Mouse (Mus musculus) kidney, postnatal 36 days (tissue): ENCODE data around the gene Evl.
"Not testable (repeated sequence)": the region's sequence is repeated elsewhere in the genome, so short reads cannot be mapped to it uniquely, and the experiment has no call there.

ENCODE experiments used
- DNase-seq, 2 experiments: peaks; one replicate each; pipeline ENCODE4 v3.0.0; 2021 to 2022; ENCODE audit warnings: mixed read lengths in 2 of 2

The Evl gene

GRCm38 (mm10) chr12:108700037-108700436 lies 145.5 kb downstream of the Evl start:
- DNase-seq = no peak

- no peak for DNase-seq
These were observed 146.7 kb downstream of the Evl start for GRCm38 (mm10) chr12:108701221-108701620.

DNA sequence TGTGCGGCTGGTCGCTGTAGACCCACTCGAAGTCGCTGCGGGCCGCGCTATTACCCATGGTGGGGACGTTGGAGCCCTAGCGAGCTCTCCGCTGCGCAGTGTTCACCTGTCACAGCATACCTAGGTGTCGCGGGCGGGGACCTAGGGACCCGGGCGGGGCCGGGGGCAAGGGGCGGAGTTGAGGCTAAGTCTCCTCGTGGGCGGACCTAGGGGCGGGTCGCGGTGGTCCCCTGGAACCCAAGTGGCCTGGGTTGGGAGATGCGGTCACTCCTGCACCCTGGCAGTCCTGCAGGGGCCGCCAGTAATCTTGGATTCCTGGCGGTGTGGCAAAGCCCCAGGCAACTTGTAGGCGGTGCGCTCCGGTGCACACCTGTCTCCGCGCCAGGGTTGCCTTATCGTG lies 147.7 kb downstream of the Evl start, which contains the start of gene Degs2:
Gene Degs2, minus strand, starts transcription at position 131 of the 400 bp plus-strand sequence.
- DNase-seq = peak; percentile 79 to 86

GRCm38 (mm10) chr12:108705486-108705885 lies 151.0 kb downstream of the Evl start:
- no peak for DNase-seq

DNA sequence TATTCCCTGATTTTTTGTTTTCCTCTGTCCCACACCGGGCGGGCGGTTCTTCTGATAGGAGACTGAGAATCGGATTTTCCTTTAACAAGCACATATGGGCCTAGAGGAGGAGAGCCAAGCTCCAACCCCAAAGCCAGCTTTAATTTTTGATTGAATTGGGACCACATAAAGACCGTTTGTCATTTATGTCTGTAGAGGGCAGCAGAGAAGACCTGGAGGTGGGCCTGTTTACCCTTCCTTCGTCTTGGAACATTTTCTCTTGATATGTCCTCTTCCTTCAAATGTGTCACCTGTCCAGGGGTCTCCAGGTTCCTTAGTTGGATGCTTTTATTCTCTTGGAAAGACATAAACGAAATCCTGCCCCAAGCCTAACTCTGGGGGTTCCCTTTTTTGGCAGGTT lies 151.6 kb downstream of the Evl start:
- DNase-seq = peak; percentile 21 to 32

GRCm38 (mm10) chr12:108709386-108709785 lies 154.9 kb downstream of the Evl start:
- no peak for DNase-seq

GRCm38 (mm10) chr12:108709964-108710765 lies 155.6 kb downstream of the Evl start:
- DNase-seq = peak; percentile 50 to 58

DNA sequence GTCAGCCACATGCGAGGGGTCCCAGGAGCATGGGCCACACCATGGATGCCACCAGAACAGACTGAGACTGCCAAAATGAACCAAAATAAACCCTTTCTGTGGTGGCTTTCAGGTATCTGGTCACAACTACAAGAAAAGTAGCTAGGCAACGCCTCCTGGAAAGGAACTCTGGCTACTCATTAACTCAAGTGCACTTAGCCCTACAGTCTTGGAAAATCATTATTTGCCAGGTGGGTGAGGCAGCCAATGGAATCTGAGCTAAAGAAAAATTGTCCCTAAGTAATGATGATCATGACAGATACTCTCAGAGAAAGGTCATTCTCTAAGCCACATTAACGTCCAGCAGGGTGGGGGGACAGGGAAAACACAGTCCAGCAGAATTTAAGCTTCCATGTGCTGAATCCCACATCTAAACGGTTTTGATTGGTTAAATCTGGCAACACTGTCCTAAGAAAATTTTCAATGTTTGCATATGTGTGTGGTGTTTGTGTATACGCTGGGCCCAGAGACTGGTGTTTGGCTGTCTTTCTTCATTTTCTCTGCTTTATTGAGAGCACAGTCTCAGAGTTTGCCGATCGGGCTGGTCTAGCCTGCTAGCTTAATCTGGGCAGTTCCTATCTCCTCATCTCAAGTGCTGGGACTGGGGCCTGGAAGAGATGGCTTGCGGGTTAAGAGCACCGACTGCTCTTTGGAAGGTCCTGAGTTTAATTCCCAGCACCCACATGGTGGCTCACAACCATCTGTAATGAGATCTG lies 156.5 kb downstream of the Evl start:
- DNase-seq = peak; percentile 71 to 91

DNA sequence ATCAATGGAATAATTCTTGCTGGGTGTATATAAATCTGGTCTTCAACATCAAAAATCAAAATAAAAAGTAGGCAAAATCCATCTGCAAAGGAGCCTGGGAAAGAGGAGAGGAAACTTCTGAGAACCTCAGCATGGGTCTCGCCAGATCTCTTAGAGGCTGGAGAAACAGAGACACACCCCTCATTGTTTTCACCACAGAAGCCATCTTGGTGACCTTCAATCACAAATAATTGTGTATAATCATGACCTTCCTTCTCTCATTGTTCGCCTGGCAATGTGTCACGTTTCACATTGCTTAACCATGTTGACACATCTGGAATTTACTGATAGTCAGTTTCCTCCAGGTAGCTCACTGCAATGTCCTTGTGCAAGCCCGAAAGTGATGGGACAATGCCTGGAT lies 158.0 kb downstream of the Evl start:
- no peak for DNase-seq

- DNase-seq = not testable (repeated sequence)
These were observed 159.5 kb downstream of the Evl start for GRCm38 (mm10) chr12:108713972-108714371.

DNA sequence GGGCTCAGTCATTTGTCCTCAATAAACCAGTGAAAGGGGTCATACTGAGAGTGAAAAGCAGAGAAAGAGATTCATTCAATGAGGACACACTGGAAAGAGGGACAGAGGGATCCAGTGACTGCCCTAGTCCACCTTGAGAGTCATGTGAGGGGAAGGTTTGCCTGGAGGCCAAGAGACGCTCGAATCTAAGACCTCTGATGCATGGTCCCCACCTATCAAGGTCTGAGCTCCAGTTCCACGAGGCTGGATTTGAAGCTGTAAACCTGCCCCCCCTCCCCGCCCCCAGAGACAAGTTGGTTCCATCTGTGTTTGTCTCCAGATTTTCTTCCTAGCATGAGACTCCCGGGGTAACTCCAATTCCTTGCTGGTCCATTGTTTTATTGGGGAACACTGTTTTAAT lies 161.3 kb downstream of the Evl start:
- no peak for DNase-seq

DNA sequence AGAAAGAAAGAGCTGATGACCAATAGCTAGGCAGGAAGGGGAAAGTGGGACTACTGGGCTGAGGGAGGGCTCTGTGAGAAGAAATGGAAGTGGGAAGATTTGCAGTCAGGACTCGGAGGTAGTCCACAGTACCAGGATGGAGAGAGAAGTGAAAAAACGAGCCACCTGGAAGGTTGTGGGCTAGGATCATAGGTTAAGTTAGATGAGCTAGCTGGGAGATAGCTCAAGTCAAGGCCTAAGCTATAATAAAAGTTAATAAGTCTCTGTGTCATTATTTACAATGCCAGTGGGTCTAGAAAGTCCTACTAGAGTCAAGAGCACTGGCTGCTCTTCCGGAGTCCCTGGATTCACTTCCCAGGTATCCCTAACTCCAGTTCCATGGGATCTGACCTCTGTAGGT lies 164.0 kb downstream of the Evl start:
- DNase-seq = no peak

GRCm38 (mm10) chr12:108722464-108722863 lies 167.9 kb downstream of the Evl start:
- peak in 1 of 2 experiments; percentile 41 for DNase-seq

GRCm38 (mm10) chr12:108723841-108724240 lies 169.3 kb downstream of the Evl start:
- DNase-seq = no peak

DNA sequence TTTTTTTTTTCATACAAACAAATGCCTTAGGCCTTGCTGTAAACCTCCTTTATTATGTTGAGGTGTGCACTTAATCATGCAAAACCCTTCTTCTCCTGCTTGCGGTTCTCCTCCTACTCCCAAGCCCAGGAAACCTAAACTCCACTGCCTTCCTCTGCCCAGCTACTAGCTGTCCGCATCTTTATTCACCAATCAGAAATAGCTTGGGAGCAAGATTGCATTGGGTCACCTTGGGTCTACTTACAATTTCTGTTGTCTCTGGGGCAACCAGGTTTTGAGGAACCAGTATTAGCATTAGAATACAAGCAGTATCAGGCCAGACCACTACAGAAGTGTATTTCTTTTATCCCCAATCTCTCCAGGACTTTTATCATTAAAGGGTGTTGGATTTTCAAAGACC lies 179.9 kb downstream of the Evl start:
- DNase-seq = no peak

DNA sequence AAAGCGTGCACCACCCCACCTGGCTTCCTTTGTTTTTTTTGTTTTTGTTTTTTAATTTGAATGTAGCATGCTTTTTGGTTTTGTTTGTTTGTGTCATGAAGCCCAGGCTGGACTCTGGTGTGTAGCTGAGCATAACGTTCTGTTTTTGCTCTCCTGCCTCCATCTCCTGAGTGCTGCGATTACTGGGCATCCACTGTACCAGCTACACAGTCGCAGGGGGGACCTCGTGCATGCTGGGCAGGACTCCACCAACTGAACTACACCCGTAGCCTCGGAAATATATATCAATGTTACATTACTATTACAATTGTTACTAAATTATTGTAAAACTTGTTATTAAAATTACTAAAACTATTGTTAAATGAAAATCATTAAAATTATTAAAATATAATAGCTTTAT lies 183.3 kb downstream of the Evl start:
- DNase-seq = no peak
